Mouse (Mus musculus) heart, adult 11 months (tissue): ENCODE measurements around the gene Pdzk1.
A peak's percentile ranks its signal among the peaks of the same experiment; 100 is the strongest.

Source experiments
- DNase-seq: peaks from one replicate; pipeline ENCODE4 v3.0.0; 2022

Gene Pdzk1

DNA sequence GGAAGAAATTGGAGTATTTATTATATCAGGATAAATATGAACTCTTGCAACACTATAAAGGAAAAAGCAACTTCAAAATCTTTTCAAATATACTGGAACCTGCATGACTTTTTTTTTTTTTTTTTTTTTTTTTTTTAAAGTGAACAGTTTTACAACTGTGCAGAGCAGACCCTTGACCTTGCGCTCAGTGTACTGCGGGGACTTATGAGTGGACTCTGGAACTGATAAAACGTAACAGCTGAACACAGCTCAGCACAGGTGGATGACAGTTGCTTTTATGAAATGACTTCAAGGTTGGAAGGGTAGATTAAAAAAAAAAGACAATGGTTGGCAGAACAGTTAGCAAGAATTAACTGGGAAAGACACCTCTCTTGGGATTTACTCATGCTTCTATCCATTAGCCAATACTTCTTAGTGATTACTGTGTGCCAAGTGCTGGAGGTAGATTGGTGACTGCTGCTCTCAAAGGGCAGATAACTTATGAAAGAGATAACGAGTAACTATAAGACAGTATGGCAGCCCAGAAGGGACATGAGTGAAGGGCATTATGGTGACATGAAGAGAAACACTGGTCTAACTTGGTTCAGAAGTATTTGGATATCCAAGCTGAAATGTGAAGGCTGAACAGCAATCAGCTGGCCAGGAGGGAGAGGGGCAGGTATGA, 73.4 kb downstream of the Pdzk1 start:
- peak; percentile 58 for DNase-seq

DNA sequence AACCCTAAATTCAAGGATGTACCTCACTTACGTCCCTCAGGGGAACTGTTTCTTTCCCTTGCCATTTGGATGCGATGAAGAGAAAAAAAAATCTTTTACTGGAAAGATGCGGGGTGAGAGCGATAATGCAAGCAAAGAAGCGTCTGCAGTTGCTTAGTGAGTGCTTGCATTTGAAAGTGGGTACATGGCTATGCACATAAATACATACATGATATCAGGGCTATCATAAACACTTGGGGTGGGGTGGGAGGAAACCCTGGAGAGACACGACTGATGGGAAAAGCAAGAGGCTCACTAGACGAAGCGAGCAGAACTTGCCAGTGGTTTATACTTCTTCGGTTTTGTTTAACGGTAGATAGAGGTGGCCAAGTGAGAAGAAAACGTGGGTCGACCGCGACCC, 75.3 kb downstream of the Pdzk1 start, which contains the start of gene Gja5:
TSS of gene Gja5 (plus strand) at position 301 of the 400 bp plus-strand sequence.
- DNase-seq: peak; percentile 78

DNA sequence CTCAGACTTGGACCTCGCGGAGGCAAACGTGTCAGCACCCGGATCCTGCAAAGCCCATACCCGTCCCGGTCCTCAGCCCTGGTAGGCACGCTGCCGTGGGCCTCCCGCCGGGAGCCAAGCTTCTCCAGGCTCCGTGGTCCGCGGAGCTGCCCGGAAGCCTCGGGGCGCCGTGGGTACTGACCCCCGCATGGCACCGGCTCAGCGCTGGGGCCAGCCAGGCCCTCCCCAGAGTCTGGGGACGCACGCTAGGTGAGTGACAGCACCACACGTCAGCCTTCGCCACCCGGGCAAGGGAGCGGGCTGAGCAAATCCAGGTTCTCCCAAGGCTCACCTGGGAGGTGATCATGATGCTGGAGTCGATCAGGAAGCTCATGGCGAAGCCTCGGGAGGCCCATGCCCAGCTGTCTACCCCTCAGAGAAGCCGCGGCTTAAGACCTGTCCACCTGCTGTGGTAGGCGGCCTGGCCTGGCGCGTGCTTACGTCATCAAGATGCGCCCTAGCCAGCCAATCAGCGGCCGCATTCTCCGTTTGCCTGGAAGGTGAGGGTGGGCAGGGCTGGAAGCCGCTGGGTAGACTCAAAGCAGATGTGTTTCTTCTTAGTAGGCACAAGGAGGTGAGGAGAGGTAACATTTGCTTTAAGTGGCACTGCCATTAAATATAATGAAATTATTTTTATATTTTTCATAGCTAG, 75.9 kb downstream of the Pdzk1 start, which contains the start of gene Gpr89:
TSS of gene Gpr89 (minus strand) at position 496 of the 691 bp plus-strand sequence.
- DNase-seq: peak; percentile 100

DNA sequence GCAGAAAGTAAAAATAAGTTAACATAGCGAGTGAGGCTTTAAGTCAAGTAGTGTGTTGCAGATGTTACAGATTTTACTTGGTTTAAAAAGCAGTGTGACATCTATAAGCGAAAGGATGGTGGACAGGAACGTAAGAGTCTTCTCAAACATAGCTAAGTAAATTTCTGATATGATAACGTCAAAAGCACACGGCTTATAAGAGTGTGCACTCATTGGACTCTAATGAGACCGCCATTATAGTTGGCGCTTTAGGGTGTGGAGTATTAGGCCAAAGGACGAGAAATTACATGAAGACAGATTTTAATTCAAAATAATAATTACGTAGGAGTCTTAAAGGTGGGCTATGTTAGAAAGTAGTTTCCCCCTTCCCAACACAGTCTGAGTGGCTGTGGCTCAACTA, 76.5 kb downstream of the Pdzk1 start:
- DNase-seq: no peak
